Mouse (Mus musculus): ENCODE measurements around the gene Gm44805. TPM values are rescaled to one million over a fixed set of nuclear protein-coding genes. Genes with fewer than 3 reads are reported as not detected.

Gm44805 gene
- polyA plus RNA-seq, 1 experiment from 2014 or later, result not detected

- peak overlapping the region; percentile 88 for H3K4me3 ChIP-seq
- ATAC-seq (ENCODE audit: insufficient number of reproducible peaks, low FRiP score), result peak; percentile 0; the same call in 1 of the 2 replicates
- peaks cover 23% of the 10 kb centered on the region for H3K4me1 ChIP-seq (replicated peaks)
- peak overlapping the region; percentile 88 for H3K4me2 ChIP-seq
- peak overlapping the region; percentile 72 for H3K27ac ChIP-seq (ENCODE audit: poor library complexity, severe bottlenecking)
- H3K36me3 ChIP-seq, result peaks cover 68% of the 10 kb centered on the region
- H3K9me3 ChIP-seq (replicated peaks), result no peaks in the 10 kb centered on the region
- peak overlapping the region; percentile 95 for H3K9ac ChIP-seq
- WGBS, result under 1% methylated on average over 38 of the region's 39 CpGs
- H3K27me3 ChIP-seq (replicated peaks), result no peaks in the 10 kb centered on the region
Measured at GRCm38 (mm10) chr7:19714836-19715235, 33.6 kb upstream of the Gm44805 start.

- Histone ChIP-seq H3K4me1 (replicated peaks) (peaks cover 23% of the 10 kb centered on the region), H3K4me3 (peak overlapping the region; percentile 88; the same call in 1 of the 2 replicates), H3K4me2 (peak overlapping the region; percentile 88), H3K27ac (ENCODE audit: poor library complexity, severe bottlenecking) (no peak overlapping the region), H3K9me3 (replicated peaks) (no peaks in the 10 kb centered on the region), H3K27me3 (replicated peaks) (no peaks in the 10 kb centered on the region), H3K9ac (no peak overlapping the region), H3K36me3 (peaks cover 68% of the 10 kb centered on the region)
- ATAC-seq (ENCODE audit: insufficient number of reproducible peaks, low FRiP score), result no peak
- 83% methylated on average over 9 of the region's 9 CpGs for WGBS
Measured at GRCm38 (mm10) chr7:19713598-19713997, 32.4 kb upstream of the Gm44805 start.

DNA sequence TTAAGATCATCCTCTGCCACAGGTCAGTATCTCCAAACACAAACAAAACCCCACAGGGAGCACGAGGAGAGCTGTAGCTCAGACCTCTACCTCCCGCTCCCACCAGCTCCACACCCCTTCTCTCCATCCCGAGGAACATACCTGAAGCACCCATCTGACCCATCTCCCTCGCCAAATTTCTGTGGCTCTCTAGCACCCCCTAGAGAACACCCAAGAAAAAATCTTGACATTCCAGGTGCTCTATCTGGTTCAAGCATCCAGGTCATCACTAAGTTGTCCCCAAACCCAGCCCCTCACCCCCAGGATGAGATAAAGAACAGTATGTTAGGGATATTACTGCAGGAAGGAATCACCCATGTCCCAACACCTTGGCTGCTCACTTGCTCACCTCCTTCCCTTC is 32.0 kb upstream of the Gm44805 start:
- H3K4me2 ChIP-seq, result no peak overlapping the region
- H3K4me3 ChIP-seq, result no peak overlapping the region
- ATAC-seq (ENCODE audit: insufficient number of reproducible peaks, low FRiP score), result no peak
- peaks cover 67% of the 10 kb centered on the region for H3K36me3 ChIP-seq
- WGBS, result 48% methylated on average over 4 of the region's 4 CpGs
- H3K27me3 ChIP-seq (replicated peaks), result no peaks in the 10 kb centered on the region
- H3K27ac ChIP-seq (ENCODE audit: poor library complexity, severe bottlenecking), result no peak overlapping the region
- peaks cover 23% of the 10 kb centered on the region for H3K4me1 ChIP-seq (replicated peaks)
- no peaks in the 10 kb centered on the region for H3K9me3 ChIP-seq (replicated peaks)
- H3K9ac ChIP-seq, result no peak overlapping the region

GRCm38 (mm10) chr7:19712414-19712813 is 31.2 kb upstream of the Gm44805 start:
- Histone ChIP-seq H3K36me3 (peaks cover 68% of the 10 kb centered on the region), H3K4me3 (no peak overlapping the region), H3K9ac (no peak overlapping the region), H3K4me2 (no peak overlapping the region), H3K27me3 (replicated peaks) (no peaks in the 10 kb centered on the region), H3K27ac (ENCODE audit: poor library complexity, severe bottlenecking) (no peak overlapping the region), H3K9me3 (replicated peaks) (no peaks in the 10 kb centered on the region), H3K4me1 (replicated peaks) (peaks cover 23% of the 10 kb centered on the region)
- no peak for ATAC-seq (ENCODE audit: insufficient number of reproducible peaks, low FRiP score)
- WGBS, result 78% methylated on average over 4 of the region's 4 CpGs

GRCm38 (mm10) chr7:19710650-19711049 is 29.4 kb upstream of the Gm44805 start:
- H3K36me3 ChIP-seq, result peaks cover 75% of the 10 kb centered on the region
- no peak for ATAC-seq (ENCODE audit: insufficient number of reproducible peaks, low FRiP score)
- H3K4me1 ChIP-seq (replicated peaks), result peaks cover 19% of the 10 kb centered on the region
- H3K27me3 ChIP-seq (replicated peaks), result no peaks in the 10 kb centered on the region
- H3K4me3 ChIP-seq, result no peak overlapping the region
- no peak overlapping the region for H3K27ac ChIP-seq (ENCODE audit: poor library complexity, severe bottlenecking)
- no peaks in the 10 kb centered on the region for H3K9me3 ChIP-seq (replicated peaks)
- WGBS, result 93% methylated on average over 10 of the region's 10 CpGs
- H3K4me2 ChIP-seq, result no peak overlapping the region
- H3K9ac ChIP-seq, result no peak overlapping the region

DNA sequence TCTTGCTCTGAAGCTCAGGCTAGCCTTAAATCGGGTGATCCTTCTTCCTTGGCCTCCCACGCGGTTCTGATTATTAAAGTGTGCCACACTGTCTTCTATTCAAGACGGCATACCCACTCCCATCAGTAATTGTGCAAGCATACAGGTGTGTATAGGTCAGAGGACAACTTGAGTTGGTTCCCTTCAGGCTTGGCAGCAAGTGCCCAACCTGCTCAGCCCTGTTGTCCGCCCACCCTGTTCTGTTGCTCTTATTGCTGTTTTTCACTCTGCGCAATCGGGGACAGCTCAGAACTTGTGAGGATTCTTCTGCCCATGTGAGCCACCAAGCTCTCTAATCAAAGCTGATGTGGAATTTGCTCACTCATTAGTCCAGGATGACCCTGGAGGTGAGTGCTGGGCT is 24.0 kb upstream of the Gm44805 start:
- Histone ChIP-seq H3K27ac (ENCODE audit: poor library complexity, severe bottlenecking) (no peak overlapping the region), H3K9ac (no peak overlapping the region), H3K4me3 (no peak overlapping the region), H3K4me2 (no peak overlapping the region), H3K36me3 (peaks cover 78% of the 10 kb centered on the region), H3K9me3 (replicated peaks) (no peaks in the 10 kb centered on the region), H3K27me3 (replicated peaks) (no peaks in the 10 kb centered on the region), H3K4me1 (replicated peaks) (peaks cover 18% of the 10 kb centered on the region)
- 92% methylated on average over 7 of the region's 7 CpGs for WGBS
- ATAC-seq (ENCODE audit: insufficient number of reproducible peaks, low FRiP score), result no peak

DNA sequence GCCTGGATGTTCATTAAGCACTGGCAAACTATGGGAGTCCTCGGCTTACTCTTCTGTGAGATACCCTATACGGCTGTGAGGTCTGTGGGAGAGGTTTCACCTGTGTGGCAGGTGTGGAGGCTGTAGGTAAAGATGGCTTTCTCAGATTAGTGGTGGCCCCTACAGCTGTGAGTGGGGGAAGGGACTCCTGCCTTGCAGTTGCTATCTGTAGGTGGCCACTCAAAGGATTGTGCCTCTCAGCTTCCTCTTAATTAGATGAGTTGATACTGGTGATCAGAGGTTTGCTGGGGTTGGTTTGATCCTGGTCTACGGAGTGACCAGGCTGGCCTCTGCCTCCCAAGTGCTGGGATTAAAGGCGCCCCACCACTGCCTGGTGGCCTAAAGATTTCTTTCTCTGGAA is 23.3 kb upstream of the Gm44805 start:
- Histone ChIP-seq H3K4me3 (no peak overlapping the region), H3K4me2 (no peak overlapping the region), H3K9ac (no peak overlapping the region), H3K27ac (ENCODE audit: poor library complexity, severe bottlenecking) (no peak overlapping the region), H3K4me1 (replicated peaks) (peaks cover 21% of the 10 kb centered on the region), H3K36me3 (peaks cover 72% of the 10 kb centered on the region), H3K27me3 (replicated peaks) (no peaks in the 10 kb centered on the region), H3K9me3 (replicated peaks) (no peaks in the 10 kb centered on the region)
- 87% methylated on average over 4 of the region's 4 CpGs for WGBS
- ATAC-seq (ENCODE audit: insufficient number of reproducible peaks, low FRiP score), result no peak

DNA sequence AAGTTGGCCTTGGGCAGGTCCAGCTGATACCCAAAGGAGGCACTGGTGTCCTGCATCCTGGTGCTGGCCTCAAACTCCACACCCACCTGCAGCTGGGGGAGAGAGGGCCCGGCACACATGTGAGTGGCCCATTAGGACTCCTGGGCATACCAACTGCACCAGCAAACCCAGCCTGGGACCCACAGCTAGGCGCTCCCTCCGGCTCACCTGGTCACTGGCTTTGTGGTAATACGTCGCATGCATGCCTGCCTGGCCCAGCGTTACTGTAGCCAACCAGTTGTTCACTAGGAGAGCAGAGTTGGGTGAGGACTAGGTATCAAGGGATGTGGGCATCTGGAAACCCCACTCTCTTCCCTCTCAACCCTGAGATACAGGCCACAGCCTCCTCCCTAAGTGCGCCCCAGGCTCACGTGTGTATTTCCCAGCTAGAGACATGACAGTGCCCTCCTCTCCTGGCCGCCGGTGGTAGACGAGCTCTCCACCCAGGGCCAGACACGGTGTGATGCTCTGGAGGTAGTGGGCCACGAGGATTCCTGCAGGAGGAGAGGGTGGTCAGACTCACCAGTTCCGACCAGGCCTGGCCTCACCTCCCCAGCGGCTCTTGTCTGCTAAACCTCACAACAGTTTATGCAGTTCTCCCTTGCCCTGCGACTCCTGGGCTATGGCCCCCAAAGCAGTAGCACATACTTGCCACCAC is 21.8 kb upstream of the Gm44805 start:
- H3K9ac ChIP-seq, result peak overlapping the region; percentile 28
- H3K36me3 ChIP-seq, result peaks cover 59% of the 10 kb centered on the region
- no peaks in the 10 kb centered on the region for H3K27me3 ChIP-seq (replicated peaks)
- no peak for ATAC-seq (ENCODE audit: insufficient number of reproducible peaks, low FRiP score)
- H3K4me3 ChIP-seq, result no peak overlapping the region
- no peak overlapping the region for H3K27ac ChIP-seq (ENCODE audit: poor library complexity, severe bottlenecking)
- peaks cover 31% of the 10 kb centered on the region for H3K4me1 ChIP-seq (replicated peaks)
- 85% methylated on average over 16 of the region's 16 CpGs for whole genome bisulfite sequencing
- H3K9me3 ChIP-seq (replicated peaks), result no peaks in the 10 kb centered on the region
- H3K4me2 ChIP-seq, result no peak overlapping the region

GRCm38 (mm10) chr7:19701069-19701761 is 20.0 kb upstream of the Gm44805 start:
- Histone ChIP-seq H3K27me3 (replicated peaks) (no peaks in the 10 kb centered on the region), H3K4me1 (replicated peaks) (peaks cover 31% of the 10 kb centered on the region), H3K9me3 (replicated peaks) (no peaks in the 10 kb centered on the region), H3K27ac (ENCODE audit: poor library complexity, severe bottlenecking) (peak overlapping the region; percentile 65), H3K36me3 (peaks cover 54% of the 10 kb centered on the region), H3K9ac (peak overlapping the region; percentile 64), H3K4me2 (peak overlapping the region; percentile 32; the same call in 1 of the 2 replicates), H3K4me3 (no peak overlapping the region)
- 27% methylated on average over 22 of the region's 22 CpGs for WGBS
- ATAC-seq (ENCODE audit: insufficient number of reproducible peaks, low FRiP score), result peak; percentile 67

- 47% methylated on average over 12 of the region's 12 CpGs for WGBS
- H3K27ac ChIP-seq (ENCODE audit: poor library complexity, severe bottlenecking), result peak overlapping the region; percentile 65
- H3K9ac ChIP-seq, result peak overlapping the region; percentile 64
- no peaks in the 10 kb centered on the region for H3K9me3 ChIP-seq (replicated peaks)
- ATAC-seq (ENCODE audit: insufficient number of reproducible peaks, low FRiP score), result no peak
- no peaks in the 10 kb centered on the region for H3K27me3 ChIP-seq (replicated peaks)
- peaks cover 39% of the 10 kb centered on the region for H3K4me1 ChIP-seq (replicated peaks)
- peak overlapping the region; percentile 32; the same call in 1 of the 2 replicates for H3K4me2 ChIP-seq
- H3K4me3 ChIP-seq, result no peak overlapping the region
- peaks cover 56% of the 10 kb centered on the region for H3K36me3 ChIP-seq
Measured at GRCm38 (mm10) chr7:19700299-19701068, 19.3 kb upstream of the Gm44805 start.

GRCm38 (mm10) chr7:19699827-19700148 is 18.6 kb upstream of the Gm44805 start:
- WGBS, result 68% methylated on average over 4 of the region's 4 CpGs
- Histone ChIP-seq H3K9me3 (replicated peaks) (no peaks in the 10 kb centered on the region), H3K27ac (ENCODE audit: poor library complexity, severe bottlenecking) (0 out of 2 replicates have a peak overlapping the region, but pooled peaks have one; percentile 61), H3K4me3 (no peak overlapping the region), H3K27me3 (replicated peaks) (no peaks in the 10 kb centered on the region), H3K9ac (peak overlapping the region; percentile 68; the same call in 1 of the 2 replicates), H3K4me2 (peak overlapping the region; percentile 86; the same call in 1 of the 2 replicates), H3K4me1 (replicated peaks) (peaks cover 42% of the 10 kb centered on the region), H3K36me3 (peaks cover 50% of the 10 kb centered on the region)
- ATAC-seq (ENCODE audit: insufficient number of reproducible peaks, low FRiP score), result no peak

Measured in heart, embryonic 12.5 days (tissue).